Mouse (Mus musculus): ENCODE measurements around the gene Gjb3.

Gjb3 gene

DNA sequence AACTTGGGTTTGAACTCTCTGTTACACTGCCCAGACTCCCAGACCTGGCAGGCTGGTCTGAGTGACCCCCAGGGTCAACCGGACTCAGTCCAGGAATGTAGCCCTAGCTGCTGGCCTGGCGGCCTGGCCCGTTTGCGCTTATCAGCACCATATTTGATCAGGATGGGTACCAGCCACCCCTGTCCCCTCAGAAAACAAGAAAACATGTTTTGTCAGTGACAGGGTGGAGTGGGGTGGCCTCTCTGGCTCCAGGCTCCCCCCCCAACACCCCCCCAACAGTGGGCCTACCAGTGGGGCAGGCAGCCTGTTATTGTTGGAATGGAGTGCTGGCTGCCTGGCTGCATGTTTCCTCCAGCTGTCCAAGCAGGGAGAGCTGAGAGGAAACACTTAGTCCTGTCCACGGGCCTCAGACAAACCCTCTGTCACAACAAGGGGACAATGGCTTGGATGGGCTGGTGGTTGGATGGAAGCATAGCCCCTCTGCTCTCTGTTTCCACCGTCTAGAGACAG is 41.5 kb downstream of the Gjb3 start:
- DNase-seq (ENCODE audit: low read depth in 2 of 2, low spot score in 2 of 2) = no peak

DNA sequence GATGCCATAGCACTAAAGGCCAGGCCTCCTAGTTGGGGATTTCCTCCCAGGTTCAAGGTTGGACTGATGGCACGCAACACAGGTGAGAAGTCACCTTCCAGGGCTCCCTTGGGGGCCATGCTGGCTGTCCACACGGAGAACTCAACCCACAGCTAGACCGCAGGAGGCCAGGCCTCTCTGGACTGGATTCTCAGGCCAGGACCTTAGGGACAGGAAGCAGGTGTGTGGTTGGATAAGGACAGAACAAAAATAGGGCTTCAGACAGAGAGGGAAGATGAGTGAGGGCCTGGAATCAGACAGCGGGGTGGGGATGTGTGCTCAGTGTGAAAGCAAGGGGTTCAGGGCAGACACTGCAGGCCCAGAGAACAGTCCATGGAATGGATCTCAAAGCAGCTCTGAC is 43.7 kb downstream of the Gjb3 start:
- no peak for DNase-seq (ENCODE audit: low read depth in 2 of 2, low spot score in 2 of 2)

DNA sequence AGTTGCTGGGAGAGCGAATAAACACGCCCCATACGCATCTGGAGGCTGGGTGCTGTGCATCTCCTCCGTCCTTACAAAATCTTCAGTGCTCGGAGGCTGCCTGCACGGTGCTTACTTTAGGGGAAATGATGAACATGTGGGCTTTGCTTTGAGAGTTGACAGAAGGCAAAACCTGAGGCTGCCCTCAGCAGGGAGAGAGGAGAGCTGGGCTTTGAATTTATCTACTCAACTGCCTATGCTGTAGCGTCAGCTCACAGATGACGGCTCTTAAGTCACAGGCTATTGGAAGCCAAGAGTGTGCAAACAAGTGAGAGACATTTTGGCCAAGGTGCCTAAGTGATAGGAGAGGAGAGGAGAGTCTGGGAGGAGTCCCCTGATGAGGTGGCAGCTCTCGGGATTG is 51.4 kb downstream of the Gjb3 start:
- DNase-seq (ENCODE audit: low read depth in 2 of 2, low spot score in 2 of 2) = no peak

DNA sequence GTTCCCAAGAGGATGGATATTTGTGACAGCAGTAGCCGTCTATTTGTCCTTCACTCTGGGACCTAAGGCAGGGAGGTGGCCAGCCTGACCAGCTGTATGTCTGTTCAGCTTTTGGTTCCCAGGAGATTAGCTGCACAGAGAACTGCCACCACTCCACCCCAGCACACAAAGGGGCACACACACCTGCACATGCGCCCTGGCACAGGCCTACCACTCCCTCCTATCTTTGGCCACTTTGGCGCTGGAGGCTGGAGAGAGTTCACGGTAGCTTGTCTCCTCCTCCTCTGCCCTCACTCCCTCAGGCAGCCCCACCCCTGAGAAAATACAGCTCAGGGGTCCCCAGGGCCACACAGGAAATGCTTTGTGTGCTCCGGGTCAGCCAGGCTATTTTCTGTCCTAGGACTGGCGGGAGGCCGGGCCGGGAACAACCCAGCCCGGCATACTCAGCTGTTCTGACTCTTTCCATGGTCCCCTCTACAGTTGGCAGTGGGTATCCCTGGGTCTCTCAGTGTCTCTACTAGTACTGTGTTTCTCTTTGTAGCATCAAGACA is 52.1 kb downstream of the Gjb3 start:
- DNase-seq (ENCODE audit: low read depth in 2 of 2, low spot score in 2 of 2) = no peak

Measured in CD8-positive naive resting alpha-beta T cell, adult 2 months (primary cell).